Mouse (Mus musculus) 416B (cell line): ENCODE measurements around the gene Cyp4v3.

ENCODE experiments used
- DNase-seq: peaks from one replicate; pipeline ENCODE4 v3.0.0; 2011; ENCODE audit warnings: low read depth

Gene Cyp4v3

DNA sequence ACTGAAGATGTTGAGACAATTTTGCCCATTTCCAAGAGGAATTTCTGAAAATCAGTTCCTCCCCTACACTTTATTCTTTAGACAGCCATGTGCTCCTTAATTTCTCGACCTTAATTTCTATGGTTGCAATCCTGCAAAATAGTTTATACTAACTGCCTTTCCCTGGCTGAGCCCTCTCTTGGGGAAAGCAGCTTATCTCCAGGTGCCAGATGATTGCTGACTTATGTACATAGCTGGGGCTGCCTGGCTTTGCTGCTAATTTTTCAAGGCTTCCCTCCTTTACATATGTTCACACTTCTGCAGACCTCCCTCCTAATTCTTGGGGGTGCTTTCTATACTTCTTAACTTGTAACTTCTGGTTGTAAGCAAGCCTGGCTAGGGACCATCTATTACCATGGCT is 12.1 kb downstream of the Cyp4v3 start:
- DNase-seq, result no peak

DNA sequence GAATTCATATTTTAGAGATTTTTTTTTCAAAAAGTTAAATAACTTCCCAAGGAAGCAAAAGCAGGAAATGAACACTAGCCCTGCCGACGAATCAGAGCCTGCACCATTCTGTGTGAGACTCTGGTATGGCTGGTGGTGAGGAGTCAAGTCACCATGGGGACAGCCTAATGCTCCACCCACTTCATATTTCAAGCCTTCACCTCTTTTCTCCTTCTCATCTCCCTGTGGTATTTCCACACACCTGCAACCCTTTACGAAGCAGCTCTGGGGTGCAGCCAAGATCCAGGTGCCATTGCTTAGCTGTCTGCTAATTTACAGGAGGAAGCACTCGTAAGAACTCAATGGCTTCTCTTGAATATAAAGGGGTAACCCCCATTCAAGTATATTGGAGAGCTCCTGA is 22.0 kb downstream of the Cyp4v3 start:
- DNase-seq, result no peak

- DNase-seq, result no peak
These were observed 24.6 kb downstream of the Cyp4v3 start, which contains the start of gene Gm45753 for GRCm38 (mm10) chr8:45308366-45308765. Gm45753 (minus strand) TSS chr8:45308466.

DNA sequence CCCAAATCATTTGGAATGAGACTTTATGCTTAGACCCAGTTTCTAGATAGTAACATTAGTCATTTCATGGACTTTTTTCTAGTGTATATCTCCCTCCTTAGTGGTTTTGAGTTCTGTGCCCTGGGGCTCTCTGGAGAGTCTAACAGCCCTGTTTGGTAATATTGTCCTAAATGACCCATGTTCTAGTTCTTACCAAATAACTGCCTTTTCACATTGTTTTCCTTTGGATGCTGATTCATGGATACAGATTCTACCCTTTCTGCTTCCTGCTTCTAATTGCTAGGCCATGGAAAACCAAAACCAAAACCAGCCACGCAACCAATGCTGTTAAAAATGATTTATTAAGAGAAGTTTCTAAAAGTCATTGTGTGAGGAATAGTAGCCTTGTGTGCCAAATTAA is 27.5 kb downstream of the Cyp4v3 start:
- DNase-seq, result no peak

GRCm38 (mm10) chr8:45304354-45304753 is 28.7 kb downstream of the Cyp4v3 start:
- no peak for DNase-seq

DNA sequence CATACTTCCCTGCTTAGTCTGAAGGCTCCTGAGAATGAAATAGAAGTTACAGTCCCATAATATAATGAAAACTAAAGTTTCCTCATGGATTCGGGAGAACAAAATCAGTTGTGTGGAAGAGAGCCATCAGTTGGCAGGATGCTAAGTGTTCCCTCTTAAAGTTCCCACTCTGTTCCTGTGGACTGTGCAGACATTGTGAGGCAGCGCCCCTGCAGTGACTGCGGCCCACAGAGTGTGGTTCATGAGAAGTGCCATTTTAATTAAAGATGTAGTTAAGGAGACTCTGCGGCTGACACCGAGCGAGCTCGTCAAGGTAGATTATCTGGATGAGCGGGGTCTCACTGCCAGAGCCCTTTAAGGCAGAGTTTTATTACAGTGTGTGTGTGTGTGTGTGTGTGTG is 30.6 kb downstream of the Cyp4v3 start:
- no peak for DNase-seq

GRCm38 (mm10) chr8:45295276-45295675 is 37.7 kb downstream of the Cyp4v3 start:
- DNase-seq, result no peak

DNA sequence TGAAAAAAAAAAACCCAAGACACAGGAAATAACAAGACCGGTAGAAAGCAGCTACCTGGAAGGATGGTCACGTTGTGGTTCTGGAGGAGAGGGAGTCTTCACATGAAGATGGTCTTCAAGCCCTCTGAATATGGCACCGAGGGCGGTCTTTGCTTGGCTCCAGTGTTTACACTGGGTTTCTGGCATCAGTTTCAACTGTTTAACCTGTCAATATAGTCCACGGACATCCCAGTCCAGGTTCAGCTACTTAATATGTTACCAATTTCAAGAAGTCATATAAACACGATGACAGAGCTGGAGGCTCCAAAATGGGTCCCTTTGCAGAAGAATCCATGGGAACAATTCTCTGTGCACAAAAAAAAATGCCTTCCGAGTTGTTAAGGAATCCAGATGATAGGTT is 38.3 kb downstream of the Cyp4v3 start, which contains the start of gene Klkb1:
Klkb1 (minus strand) TSS at position 173 of the 400 bp plus-strand sequence.
- DNase-seq, result no peak

DNA sequence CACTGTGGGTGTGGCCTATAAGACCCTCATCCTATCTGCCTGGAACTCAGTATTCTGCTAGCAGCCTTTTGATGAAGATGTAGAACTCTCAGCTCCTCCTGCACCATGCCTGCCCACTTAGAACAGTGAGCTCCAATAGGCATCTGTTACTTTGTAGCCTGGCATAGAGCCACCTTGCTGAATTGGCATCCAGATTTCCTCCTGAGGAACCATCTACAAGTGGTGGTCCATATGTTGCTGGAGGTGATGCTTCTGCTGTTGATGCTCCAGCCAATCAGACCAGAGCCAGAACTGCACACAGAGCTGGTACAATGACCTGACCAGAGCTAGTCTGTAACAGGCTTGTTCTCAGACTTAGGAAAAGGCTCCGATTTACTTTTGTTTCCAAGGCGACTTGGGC is 41.2 kb downstream of the Cyp4v3 start:
- no peak for DNase-seq

DNA sequence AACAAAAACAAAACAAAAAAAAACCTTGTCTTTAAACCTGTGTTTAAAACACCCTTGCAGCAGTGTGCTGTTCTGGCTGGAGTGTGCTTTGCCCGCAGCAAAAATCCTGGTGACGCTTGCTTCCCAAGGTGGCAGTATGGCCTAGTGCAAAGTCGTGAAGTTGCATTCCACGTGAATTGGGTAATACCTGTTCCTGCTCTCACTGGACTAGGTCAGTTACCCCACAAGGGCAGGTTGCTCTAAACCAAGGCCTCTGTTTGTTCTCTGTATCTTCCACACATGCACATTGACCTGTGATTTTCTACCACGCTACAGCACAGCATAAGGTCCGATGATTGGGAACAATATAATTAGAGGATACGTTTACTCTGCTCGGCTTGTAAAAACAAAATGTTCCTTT is 51.4 kb downstream of the Cyp4v3 start:
- DNase-seq, result no peak

GRCm38 (mm10) chr8:45277453-45277852 is 55.6 kb downstream of the Cyp4v3 start:
- DNase-seq, result no peak

GRCm38 (mm10) chr8:45274317-45274716 is 58.7 kb downstream of the Cyp4v3 start:
- DNase-seq, result no peak

GRCm38 (mm10) chr8:45269056-45269455 is 64.0 kb downstream of the Cyp4v3 start:
- DNase-seq, result no peak

- DNase-seq, result no peak
These were observed 64.5 kb downstream of the Cyp4v3 start for GRCm38 (mm10) chr8:45268485-45268884.

GRCm38 (mm10) chr8:45267611-45268391 is 65.2 kb downstream of the Cyp4v3 start:
- no peak for DNase-seq

GRCm38 (mm10) chr8:45266993-45267392 is 66.0 kb downstream of the Cyp4v3 start:
- DNase-seq, result no peak

DNA sequence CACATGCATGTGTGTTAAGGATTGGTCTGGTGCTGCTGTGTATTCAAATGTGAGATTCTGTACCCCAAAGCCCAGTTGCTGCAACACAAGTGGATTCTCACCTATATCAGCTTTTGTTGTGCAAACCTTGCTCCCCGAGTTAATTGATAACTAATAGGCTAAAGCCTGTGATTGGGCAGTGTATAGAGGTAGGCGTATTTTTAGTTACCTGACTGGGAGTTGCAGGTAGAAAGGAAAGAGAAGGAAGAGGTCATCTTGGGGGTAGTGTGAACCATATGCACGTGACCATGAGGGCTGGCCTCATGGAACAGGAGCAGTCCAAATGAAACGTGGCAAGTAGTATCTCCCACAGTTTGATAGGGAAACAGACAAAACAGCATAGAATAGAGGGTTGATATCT is 68.1 kb downstream of the Cyp4v3 start:
- no peak for DNase-seq

- no peak for DNase-seq
These were observed 70.2 kb downstream of the Cyp4v3 start for GRCm38 (mm10) chr8:45262851-45263250.

GRCm38 (mm10) chr8:45261920-45262319 is 71.1 kb downstream of the Cyp4v3 start, which contains the start of gene F11:
F11 (minus strand) TSS chr8:45262031.
- no peak for DNase-seq

DNA sequence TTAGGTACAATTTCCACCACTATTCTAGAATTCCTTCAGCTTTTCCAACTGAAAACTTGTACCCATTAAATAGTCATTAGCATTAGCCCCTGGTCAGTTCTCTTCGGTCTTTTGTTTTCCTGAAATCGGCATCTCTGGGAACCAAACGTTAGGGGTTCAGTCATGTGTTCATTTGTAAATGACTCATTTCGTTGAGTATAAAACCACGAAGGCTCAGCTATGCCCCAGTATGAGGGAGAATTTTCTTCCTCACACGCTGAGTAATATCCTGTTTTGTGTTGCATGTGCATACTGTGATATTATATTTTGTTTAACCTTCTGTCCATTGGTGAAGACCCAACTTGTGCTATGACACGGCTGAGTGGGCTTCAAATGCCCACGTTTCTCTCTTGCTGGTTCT is 74.6 kb downstream of the Cyp4v3 start:
- DNase-seq, result peak; percentile 54

DNA sequence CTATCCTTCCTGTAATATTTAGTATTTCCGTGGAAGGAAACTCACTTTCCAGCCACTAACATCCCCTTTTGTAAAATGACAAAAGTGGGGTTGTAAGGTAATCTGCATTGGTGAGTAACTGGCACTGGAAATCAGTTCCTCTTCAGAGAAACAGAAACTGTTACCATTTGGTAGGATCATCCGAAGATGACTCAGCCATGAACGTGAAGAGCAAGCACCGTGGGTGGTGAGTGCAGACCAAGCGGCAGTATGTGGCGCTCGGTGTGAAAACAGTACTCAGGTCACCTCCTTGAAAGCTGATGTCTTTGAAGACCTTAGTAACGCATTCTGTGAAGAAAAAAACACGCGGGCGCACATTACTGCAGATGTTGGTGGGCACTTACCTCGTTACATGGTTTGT is 78.0 kb downstream of the Cyp4v3 start:
- DNase-seq, result no peak
